Mouse (Mus musculus) heart, adult 8-10 months (tissue): ENCODE measurements around the gene Gm21976. TPM values are rescaled to one million over a fixed set of nuclear protein-coding genes. Genes with fewer than 3 reads are reported as not detected.
A peak's percentile ranks its signal among the peaks of the same experiment; 100 is the strongest.

Source experiments
- DNase-seq: peaks from one replicate; pipeline ENCODE4 v3.0.0; 2022; ENCODE audit warnings: low spot score
- total RNA-seq, 4 experiments: library from RNA; stranded (reverse); gene quantifications; 2 replicates each; pipeline ENCODE4 v1.2.4; 2022

Gene Gm21976
- total RNA-seq, 4 experiments from 2014 or later = not detected

DNA sequence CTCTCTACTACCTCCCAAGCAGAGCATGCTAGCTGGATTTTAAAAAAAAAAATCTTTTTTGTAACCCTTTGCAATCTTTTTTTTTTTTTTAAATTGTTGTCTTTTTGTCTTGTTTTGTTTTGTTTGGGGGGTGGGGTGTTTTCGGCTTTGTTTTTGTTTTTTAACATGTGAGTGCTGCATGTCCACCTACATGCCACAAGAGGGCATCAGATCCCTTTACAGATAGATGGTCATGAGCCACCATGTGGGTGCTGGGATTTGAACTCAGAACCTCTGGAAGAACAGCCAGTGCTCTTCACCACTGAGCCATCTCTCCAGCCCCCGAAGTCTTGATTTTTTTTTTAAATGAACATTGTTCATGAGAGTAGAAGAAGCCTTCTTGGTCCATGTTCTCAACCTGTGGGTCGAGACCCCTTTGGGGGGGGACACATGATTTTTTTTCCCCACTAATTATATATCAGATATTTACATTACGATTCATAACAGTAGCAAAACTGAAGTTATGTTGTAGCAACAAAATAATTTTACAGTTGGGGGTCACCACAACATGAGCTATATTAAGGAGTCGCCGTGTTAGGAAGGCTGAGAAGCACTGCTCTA lies 18.3 kb downstream of the Gm21976 start:
- no peak for DNase-seq

DNA sequence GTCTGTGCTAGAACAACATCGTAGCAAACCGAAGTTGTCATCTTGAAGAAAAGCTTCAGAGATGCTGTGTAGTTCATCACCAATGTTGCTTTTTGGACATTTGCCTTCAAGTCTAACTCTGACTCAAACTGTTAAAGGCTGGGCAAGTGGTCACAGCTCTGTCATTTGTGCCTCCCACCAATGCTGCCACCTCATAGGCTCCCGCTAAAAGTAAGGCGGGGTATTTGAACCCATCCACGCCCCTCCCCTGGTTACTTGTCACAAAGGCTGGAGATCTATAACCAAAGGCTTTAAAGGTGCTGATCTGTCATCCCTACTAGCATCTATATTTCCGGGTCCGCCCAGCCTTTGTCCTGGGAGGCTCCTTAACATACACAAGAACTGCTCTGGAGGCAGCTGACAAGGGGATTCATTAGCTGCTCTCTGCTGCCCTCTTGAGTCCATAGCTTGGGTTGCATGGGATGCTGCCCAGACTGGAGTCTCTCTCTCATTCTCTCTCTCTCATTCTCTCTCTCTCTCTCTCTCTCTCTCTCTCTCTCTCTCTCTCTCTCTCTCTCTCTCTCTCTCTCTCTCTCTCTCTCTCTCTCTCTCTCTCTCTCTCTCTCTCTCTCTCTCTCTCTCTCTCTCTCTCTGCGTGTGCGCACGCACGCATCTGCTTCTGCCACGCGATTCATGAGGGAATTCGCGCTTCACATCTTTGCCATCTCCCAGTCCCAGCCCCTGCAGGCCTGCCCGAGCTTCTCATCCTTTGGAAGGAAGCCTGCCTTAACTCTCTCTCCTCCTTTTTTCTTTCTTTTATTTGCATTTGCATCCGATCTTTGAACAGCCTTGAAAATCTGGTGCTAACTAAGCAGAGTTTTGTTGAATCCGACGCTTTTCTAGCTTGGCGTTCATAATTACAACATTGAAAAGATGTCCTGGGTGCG lies 19.4 kb downstream of the Gm21976 start:
- peak; percentile 70 for DNase-seq

DNA sequence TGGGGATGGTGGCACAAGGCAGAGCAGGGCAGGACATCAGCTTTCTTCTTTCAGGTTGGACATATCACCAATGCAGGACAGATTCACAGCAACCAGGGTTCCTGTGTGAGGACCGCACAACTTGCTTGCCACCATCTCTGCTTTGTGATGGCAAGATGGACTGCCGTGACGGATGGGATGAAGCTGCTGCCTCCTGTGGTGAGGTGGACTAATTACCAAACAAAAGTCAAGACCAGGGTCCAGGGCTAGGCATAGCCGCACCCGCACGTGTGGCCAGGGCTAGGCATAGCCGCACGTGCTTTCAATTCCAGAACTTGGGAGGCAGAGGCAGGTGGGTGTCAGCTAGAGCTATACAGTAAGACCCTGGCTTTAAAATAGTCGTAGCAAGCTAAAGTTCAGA lies 25.6 kb downstream of the Gm21976 start:
- no peak for DNase-seq

DNA sequence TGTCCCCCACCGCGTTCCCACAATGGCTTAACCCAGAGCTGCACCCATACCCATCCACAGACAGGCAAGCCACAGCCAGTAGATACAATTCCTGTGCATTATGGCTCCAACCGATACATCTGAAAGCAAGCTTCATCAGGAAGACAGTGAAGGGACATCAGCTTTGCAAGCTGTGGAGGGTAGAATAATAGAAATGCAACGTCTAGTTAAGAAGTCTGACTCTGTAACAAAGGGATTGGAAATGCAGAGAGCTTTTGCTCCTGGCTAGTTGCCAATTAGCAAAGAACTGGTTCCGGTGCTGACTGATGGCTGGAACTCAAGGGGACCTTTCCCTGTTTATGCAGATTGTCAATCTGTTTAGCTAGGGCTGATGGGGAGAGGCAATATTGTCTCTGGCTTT lies 26.7 kb downstream of the Gm21976 start:
- no peak for DNase-seq

DNA sequence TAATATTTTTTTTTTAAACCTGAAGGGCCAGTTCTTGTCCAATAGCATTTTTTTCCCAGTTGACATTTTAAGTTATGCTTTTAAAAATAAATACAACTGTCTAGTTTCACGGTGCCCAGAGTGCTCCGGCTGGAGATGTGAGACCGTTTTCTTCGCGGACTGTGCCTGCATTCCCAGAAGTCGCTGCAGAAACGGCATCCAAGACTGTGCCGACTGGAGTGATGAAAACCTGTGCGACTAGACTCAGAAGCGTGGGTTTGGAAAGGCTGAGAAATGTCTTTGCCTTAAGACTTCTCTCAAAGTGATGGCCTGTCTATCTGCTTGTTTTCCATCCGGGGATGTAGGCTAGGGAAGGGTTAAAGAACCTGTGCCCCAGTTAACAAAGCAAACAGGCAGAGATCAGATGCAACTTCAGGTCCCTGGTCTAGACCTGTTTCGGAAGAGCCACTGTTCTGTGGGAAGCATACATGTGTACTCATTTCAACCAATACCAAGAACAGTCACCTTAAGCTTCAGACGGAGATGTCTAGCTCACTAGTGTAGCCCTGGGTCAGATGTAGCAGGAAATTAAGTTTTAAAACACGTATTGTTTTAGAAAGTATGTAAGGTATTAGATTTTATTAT lies 27.3 kb downstream of the Gm21976 start:
- DNase-seq = no peak

DNA sequence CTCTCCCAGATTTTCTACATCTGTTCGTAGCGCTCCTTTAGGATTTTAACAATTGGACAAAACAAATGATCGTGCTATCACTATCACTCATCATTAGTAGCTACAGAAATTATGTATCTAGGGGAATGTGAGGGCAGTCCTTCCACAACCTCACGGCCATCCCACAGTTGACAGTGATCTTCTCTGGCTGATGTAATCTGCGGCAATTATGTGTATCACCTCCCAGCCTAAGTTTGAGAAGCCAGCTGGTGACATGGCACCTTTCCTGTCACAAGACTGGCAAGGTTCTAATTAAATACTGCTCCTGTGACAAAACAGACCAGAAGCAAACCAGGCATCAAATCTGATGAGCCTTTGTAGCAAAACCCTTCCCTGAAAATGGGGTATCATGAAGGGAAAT lies 28.3 kb downstream of the Gm21976 start:
- DNase-seq = no peak

DNA sequence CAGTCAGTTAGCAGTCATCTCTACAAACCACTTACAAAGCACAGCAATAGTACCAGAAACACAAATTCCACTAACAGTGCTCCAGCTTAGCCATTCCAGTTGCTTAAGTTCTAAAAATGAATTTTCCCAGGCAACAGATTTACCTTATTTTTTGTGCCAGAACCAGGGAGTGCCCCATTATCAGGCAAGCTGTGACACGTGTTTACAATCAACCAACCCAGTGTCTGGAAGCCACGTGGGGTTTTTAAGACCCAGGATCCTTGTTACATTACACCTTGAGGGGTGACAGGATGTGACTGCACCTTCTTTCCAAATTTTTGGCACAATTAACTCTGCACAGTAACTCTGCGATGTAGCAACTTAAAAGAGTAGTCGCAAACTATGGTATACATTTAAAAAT lies 29.0 kb downstream of the Gm21976 start:
- no peak for DNase-seq

DNA sequence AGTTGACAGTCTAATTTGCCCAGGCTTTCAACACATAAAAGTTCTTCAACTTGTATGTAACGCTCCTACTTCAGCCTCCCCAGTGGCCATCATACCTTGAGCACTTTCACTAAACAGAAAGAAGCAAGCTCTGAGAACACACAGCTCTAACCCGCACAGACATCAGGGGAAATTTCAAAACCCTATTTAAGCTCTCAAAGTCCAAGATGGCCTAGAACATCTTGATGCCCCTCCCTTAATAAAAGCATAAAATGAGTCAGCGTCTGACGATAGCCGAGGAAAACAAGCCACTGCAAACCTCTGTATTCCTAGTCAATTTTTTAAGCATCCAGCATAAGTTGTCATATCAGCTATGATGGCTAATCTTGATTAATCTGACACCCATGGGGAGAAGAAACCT lies 31.9 kb downstream of the Gm21976 start:
- no peak for DNase-seq

DNA sequence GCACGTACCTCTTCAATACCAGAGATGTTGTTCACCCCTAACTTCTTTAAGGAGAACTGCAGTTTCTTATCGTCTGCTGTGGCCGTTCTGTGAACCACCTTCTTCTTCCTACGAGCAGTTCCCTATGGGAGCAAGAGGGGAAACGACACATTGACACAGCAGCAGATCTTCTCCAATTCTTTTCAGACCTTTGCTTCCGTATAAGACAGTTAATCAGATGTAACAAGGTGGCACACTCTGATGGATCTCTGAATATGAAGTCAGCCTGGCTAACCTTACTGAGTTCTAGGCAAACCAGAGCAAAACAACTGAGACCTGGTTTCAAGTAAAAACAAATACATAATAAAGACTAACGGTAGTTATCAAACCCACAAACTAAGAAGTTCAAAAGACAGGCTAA lies 33.9 kb downstream of the Gm21976 start:
- no peak for DNase-seq

DNA sequence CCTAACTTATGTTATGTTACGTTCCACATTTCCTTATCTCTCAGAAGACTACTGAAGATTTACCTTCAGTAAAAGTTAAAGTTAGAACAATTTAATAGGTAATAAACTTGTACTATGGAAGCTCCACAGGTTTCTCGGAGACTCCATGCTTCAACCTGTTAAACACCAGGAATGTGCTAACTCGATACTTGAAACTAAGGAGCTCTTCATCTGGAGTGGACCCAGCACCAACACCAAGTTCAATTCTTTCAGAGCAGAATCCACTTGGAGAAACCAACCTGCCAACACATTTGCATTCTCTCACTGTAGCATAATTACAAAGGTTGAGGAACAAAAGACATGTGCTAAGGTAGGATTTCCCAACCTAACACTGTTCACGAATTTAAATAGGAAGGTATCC lies 35.4 kb downstream of the Gm21976 start:
- DNase-seq = no peak

DNA sequence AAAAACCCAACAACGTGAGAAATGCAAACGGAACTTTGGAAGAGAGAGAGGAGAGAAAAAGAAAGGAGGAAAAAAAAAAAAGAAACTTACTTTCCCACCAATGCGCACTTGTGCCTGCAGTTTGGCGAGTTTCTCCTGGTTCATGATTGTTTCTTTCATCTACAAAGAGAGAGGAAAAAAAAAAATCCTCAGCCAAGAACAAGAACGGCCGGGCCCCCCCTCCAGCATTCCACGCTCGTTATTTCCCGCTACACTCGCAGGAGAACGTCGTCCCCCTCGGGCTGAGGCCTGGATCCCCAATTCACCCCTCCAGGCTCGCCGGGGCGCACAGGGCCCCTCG lies 36.4 kb downstream of the Gm21976 start:
- no peak for DNase-seq

DNA sequence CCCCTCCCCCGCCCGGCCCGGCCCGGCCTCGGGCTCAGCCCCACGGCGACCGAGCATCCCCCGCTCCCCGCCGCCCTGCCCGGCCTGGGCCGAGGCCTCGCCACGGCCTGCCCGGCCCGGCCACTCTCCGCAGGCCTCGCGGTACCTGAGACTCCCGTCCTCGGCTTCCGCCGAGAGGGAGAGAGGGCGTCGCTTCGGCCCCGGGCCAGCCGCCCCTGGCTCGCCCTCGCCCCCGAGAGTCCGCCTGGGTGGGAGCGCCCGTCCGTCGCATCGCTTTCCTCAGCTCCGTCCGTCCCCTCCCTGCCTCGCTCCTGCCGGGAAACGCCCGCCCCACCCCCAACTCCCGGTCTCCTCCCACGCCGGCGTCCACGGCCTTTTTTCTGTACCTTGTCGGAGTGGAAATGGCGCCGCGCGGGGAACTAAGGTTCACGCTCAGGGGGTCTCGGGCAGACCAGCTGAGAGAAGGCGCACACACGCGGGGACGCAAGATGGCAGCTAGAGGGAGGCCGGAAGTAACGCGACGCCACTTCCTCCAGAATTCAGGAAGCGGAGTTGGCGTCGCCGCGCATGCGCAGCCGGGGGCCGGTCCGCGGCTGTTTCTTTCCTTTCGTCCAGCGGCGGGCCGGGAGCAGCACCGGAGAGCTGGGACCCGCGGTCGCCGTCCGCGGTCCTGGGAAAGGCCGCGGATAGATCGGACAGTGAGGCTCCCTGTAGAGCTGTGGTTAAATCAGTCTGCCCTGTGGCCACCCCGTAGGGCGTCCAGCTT lies 37.0 kb downstream of the Gm21976 start, which contains the start of gene Btf3:
TSS of gene Btf3 (minus strand) at position 527 of the 766 bp plus-strand sequence.
- peak; percentile 91 for DNase-seq

DNA sequence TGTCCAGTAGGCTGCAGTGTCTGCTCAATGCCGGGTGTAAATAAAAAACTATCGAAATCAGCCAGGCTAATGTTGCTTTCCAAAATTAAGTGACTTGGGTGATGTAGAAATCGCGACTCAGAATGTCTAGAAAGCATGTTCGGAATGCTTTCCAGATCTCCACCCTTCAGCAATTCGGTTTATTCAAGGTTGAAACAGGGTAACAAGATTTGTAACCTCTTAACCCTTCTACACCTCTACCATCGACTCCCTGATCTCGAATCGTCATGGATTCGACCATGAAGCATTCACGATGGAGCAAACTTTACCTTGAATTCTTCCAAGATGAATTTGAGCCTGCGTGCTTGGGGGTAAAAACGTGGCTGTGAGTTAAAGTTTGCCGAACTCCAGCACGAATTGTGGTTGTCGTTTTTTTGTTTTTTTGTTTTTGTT lies 37.6 kb downstream of the Gm21976 start:
- no peak for DNase-seq

DNA sequence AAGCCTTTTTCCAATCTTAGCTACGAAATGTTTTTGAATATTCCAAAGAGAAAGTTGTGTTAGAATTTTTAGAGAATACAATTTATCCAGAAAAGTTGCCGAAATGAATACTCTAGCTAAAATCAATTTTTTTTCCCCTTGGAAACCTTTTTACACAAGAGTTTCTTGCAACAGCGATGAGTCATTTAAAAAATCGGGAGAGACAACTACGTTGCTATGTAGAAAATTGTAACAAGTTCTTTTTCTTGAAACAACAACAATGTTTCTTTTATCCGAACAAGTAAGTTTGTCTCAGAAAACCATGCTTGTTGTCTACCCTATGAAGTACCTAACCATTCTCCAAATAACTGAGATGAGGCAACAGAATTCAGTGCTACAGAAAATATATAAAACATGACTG lies 38.2 kb downstream of the Gm21976 start:
- no peak for DNase-seq

DNA sequence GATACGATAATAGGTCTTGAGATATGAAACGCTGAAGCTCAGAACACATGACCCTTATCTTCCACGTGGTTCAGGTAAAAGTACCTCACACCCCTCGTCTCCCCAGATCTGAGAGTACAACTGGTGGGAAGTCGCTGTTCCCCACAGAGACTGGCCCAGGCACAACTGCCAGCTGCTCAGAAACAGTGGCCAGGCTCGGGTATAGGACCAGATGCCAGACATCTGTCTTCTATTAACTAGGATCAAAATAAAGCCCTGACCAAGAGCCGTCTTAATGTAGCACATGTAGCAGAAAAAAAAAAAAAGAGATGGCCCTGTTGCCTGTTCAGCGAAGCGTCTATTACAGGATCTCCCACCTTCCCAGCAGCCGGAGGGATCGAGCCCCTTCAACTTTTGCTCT lies 45.3 kb downstream of the Gm21976 start:
- DNase-seq = no peak

DNA sequence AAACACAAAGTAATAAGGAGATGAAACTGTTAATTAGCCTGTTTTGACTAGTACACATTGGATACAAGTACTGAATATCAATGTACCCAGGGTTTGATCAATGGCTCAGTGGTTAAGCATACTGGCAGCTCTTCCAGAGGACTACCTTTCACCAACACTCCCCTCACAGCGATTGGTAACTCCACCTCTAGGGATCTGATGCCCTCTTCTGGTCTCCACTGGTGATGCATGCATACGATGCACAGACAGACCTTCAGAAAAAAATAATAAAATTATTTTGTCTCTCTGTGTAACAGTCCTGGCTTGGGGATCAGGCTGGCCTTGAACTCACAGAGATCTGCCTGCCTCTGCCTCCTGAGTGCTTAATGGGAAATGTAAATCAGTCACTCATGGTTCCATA lies 52.4 kb downstream of the Gm21976 start:
- no peak for DNase-seq

DNA sequence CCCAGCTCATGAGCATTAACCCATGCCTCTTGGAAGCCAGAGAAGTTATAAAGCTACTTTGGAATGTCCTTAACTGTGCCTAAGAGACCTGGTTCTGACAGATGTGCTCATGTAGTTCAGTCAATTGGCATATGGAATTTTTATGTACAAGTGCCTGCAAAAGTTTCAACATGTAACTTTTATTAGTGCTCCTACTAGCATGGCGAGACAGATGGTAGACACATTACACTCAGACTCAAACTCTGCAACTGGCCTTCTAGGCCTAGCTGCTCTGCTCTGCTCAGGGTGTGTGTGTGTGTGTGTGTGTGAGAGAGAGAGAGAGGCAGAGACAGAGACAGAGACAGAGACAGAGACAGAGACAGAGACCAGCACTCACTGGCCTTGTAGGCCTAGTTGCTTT lies 56.5 kb downstream of the Gm21976 start:
- no peak for DNase-seq

DNA sequence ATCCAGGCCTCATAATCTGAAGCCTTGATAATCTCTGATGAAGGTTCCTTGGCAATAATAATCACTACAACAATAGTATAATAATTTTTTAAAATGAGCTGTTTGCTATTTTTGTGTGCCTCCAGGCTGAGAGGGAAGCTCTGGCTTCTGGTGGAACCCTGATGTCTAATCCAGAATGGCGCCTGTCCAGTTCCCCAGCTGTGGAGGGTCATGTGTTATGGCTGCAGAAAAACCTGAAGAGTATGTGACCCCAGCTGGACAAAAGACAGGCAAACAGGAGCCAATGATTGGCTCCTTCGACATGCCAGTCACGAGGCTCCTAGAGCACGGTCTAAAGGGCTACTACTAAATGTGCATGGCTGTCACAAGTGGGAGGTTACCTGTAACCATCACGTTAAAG lies 60.8 kb downstream of the Gm21976 start:
- DNase-seq = no peak

DNA sequence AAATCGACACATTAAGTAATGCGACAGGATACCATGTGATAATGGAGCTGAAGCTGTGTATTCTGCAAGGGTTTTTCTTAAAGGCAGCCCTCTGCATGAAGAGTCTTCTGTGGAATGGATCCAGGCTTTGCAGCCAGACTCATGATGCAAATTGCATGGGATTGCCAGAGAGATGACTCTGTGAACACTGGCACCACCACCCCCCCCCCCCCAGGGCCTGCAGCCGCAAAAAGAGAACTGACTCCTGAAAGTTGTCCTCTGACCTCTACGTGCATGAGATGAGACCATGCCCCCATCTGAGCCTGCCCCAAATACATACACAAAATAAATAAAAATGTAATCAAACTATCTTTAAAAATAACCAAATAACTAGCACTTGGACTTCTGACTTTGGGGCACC lies 69.8 kb downstream of the Gm21976 start:
- DNase-seq = no peak

DNA sequence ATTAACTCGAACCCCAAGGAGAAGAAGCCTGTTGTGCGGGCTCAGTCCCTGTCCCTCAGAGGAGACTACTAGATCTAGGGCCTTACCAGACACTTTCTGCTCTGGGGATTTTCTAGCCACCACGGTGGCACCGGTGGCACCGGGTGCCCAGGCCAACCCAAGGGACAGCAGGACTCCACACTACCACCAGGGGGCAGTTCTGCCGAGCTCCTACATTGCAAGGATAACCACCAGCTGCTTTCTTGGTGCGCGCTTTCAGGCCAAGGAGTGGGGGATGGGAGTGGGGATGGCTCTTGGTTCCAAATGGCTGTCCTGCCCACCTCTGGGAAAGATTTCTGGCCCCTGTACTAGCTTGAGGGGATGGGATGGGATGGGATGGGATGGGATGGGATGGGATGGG lies 71.8 kb downstream of the Gm21976 start:
- DNase-seq = no peak

DNA sequence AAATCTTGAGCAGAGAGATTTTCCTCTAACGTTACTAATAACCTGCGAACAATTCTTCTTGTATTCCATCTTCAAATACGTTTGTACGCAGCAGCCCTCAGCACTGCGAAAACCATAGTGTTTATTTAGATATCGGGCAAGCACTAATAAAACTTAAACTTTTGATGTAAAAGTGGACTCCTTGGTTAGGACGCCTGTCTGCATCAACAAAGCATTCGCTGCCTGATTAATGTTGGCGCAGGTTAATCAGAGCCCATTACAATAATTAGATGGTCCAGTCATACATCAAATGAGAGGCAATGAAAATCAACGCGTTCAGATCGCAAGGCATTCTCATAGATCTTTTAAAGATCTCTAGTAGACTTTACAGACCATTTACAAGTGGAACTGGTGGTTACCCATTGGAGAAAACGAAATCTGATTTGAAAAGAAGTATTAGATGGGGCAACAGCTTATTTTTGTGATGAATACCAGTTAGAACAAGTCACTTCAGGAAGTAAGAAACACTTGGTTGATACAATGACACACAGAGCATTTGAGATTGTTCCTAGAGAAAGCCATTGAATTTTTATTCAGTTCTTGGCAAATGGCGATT lies 72.8 kb downstream of the Gm21976 start:
- DNase-seq = no peak

DNA sequence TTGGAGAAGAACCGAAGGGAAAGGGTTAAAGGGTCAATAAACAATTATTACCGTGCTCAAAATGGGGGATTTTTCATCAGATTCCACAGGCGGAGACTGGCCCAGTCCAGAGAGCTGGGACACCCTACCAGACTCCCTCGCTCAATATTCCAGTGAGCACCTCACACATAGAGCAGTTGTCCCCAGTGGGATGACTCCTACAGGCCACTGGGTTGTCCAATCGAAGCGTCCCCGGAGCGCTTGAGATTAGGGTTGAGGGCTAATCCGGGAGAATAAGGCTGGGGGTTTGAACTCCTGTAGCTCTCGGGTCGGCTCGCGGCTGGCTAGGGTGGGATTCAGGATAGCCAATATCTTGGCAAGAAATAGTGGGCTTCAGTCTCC lies 74.0 kb downstream of the Gm21976 start:
- no peak for DNase-seq
